Mouse (Mus musculus) gastrocnemius, adult 8-10 months (tissue): Measurements from ENCODE around the gene Mta1. TPM values are rescaled to one million over a fixed set of nuclear protein-coding genes. Genes with fewer than 3 reads are reported as not detected.

Source experiments
- DNase-seq, 2 experiments: peaks; one replicate each; pipeline ENCODE4 v3.0.0; 2022; ENCODE audit warnings: low spot score in 2 of 2
- total RNA-seq, 4 experiments: library from RNA; stranded (reverse); gene quantifications; 2 replicates each; pipeline ENCODE4 v1.2.4; 2022

The Mta1 gene
- total RNA-seq, 4 experiments from 2014 or later = 38.7 to 43.3 (median 41.8) TPM

DNA sequence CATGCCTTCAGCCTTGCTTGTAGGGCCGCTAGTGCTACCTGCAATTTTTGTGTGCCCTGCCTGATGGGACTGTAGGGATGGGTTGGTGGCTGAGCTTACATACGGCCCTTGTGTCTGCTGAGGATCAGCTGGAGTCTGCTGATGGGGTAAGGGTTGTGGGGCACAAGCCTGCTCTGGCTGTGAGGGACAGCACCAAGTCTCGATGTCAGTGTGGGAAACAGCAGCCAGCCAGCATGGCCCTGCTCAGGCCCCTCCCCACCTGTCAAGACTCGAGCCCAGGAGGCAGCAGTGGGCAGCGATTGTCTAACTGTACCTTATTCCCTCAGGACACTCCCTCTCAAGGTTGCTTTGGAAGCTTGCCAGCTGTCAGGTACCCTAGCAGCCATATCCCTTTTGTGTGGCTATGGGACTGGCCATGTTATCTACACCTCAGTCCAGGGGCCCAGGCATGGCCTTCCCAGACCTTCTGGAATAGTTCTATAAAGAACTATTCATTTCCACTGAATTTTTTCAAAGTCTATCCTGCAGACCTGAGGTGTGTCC lies 35.9 kb downstream of the Mta1 start:
- no peak for DNase-seq

- DNase-seq = no peak
Observed at GRCm38 (mm10) chr12:113134502-113134901, 36.4 kb downstream of the Mta1 start.

GRCm38 (mm10) chr12:113135401-113135800 lies 37.3 kb downstream of the Mta1 start:
- DNase-seq = no peak

- DNase-seq = no peak
Observed at GRCm38 (mm10) chr12:113136492-113137020, 38.5 kb downstream of the Mta1 start.

DNA sequence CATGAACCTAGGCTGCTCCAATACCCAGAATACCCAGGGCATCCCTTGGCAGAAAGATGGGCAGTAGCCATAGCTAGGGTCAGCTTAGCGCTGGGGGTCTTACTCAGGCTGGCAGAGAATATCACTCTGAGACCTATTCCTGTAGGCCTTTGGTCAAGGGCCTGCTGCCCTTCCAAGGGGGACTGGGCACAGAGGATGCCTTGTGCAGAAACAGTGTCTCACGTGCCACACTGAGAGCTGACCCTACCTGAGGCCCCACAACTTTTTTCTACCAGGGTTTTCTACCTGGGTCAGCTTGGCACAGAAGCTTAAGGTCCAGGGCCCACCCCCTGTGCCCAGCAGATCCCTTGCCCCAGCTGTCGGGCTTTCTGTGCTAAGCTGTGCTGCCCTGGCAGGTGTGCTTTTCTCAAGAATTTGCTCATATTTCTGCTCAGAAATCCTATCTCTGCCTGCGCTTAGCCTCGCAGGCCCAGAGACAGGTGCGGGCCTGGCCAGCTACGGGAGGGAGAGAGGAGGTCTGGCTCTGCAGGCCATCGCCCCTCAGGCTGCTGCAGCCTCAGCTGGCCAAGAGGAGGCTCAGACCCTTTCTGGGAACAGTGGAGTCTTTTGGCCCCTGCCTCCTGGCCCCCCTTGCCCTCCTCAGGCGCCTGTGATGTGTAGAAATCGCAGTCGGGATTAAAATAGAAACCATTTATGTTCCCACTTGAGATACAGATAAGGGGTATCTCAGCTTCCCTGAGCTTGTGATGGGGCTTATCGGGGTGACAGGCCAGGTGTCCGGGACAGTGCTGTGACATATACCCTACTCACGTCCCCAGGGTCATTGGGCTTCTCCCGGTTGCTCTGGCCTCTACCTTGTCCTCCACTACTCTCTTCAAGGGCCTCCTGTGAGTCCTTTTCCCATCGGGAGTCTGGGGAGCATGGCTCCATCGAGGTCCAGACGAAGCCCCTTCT lies 39.5 kb downstream of the Mta1 start:
- no peak for DNase-seq

DNA sequence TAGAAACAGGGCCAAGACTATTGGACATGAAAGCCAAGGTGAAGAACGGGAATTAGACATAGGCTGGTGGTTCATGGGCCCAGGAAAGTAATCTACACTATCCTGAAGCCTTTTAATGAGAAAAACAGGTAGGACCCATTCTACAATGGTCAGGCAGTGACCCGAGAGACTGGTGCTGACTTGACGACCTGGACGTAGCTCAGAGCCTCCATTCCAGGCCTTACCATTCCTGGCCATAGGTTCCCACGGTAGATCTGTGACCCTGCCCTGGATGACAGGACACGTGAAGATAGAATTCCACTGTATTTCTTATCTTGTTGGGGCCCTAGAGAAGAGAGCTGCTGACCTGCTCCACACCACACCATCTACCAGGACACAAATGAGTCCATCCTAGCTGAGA lies 40.2 kb downstream of the Mta1 start:
- DNase-seq = no peak

- no peak for DNase-seq
Observed at GRCm38 (mm10) chr12:113138901-113139864, 41.1 kb downstream of the Mta1 start.

DNA sequence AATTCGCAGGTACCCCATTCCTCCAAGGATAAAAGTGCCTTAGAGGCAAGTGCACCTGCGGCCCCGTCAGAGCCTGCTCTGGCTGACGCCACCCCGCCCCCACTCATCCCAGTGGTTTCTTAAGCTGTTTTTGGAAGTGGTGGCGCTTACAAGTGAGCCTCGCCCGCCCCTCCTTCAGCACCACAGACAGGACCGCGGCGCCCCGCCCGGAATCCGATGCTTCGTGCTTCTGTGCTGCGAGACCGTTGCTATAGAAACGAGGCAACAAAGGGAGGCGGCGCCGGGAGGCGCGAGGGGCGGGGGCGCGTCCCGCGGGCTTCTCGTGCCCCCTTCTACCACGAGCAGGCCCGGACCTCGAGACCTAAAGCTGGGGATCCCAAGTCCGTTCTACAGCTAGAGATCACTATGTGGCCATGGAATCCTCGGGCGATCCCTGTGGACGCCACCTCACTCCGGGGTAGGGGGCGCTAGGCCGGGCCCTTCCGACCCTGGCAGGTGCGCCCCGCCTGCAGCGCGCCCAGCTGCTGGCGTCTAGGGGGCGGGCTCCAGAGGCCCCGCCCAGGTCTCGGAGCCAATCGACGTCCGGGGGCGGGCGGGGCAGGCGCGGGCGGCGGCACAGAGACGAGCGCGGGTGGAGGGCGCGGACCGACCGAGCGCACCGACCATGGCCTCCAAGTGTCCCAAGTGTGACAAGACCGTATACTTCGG lies 42.0 kb downstream of the Mta1 start, which contains the start of gene Crip2:
Crip2 (plus strand) TSS at position 329 of the 708 bp plus-strand sequence.
- DNase-seq = peak; percentile 85 to 89

GRCm38 (mm10) chr12:113140616-113141411 lies 42.7 kb downstream of the Mta1 start:
- no peak for DNase-seq

- DNase-seq = no peak
Observed at GRCm38 (mm10) chr12:113141531-113141973, 43.5 kb downstream of the Mta1 start.

DNA sequence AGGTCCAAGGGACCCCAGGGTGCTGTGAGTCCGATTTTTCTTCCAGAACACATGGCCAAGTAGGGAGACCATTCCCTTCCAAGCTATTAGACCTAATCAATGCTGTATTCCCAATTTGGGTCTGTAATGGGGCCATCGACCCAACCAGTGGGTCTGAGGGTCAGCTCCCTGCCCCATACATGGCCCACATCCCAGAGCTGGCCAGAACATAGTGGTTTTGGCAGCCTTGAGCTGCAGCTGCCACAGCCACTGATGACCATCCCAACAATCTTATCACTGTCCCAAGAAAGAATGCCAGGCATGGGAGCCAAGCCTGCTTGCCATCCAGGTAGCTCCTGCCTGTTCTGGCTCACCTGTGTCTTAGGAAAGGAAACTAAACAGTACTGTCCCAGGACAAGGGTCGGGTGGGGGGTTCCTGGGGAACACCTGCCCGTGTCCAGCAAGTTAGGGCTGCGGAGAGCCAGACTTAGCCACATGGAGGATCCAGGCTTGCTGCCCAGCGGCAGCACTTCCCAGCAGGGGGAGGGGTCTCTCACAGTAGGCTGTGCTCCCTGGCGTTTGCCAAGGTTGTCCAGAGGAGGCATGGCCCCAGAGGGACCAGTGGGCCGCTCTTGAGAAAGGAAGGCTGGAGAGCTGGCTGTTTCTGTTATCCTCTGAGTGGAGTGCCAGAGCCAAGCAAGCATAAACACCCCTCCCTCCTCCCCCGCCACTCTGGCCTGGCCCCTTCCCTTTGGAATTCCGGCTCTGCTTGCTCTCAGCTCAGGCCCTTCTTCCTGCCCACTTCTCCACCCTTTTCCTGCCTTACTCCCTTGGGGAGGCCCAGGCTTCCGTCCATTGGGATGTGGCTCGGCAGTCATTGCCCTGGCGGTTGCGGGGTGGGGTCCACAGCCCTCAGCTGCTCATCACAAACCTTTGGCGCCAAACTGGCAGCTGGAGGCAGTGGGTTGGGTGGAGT lies 44.2 kb downstream of the Mta1 start:
- DNase-seq = peak; percentile 69 to 80

DNA sequence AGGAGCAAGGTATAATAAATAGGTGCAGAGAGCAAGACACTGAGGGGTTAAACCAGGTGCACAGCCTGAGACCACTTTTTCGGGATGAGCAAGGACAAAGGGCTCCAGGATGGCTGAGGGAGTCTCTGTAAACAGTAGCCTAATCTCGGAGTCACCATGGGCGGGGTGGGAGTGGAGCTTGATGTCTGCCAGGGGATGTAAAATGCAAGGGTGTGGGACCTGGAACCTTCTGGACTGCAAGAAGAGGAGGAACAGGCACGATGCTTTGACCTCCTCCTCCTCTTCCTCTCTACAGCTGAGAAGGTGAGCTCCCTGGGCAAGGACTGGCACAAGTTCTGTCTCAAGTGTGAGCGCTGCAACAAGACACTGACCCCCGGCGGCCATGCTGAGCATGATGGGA lies 45.1 kb downstream of the Mta1 start:
- no peak for DNase-seq

GRCm38 (mm10) chr12:113144001-113144756 lies 46.1 kb downstream of the Mta1 start:
- DNase-seq = no peak

GRCm38 (mm10) chr12:113144886-113145285 lies 46.8 kb downstream of the Mta1 start:
- no peak for DNase-seq

- no peak for DNase-seq
Observed at GRCm38 (mm10) chr12:113145591-113145990, 47.5 kb downstream of the Mta1 start.

DNA sequence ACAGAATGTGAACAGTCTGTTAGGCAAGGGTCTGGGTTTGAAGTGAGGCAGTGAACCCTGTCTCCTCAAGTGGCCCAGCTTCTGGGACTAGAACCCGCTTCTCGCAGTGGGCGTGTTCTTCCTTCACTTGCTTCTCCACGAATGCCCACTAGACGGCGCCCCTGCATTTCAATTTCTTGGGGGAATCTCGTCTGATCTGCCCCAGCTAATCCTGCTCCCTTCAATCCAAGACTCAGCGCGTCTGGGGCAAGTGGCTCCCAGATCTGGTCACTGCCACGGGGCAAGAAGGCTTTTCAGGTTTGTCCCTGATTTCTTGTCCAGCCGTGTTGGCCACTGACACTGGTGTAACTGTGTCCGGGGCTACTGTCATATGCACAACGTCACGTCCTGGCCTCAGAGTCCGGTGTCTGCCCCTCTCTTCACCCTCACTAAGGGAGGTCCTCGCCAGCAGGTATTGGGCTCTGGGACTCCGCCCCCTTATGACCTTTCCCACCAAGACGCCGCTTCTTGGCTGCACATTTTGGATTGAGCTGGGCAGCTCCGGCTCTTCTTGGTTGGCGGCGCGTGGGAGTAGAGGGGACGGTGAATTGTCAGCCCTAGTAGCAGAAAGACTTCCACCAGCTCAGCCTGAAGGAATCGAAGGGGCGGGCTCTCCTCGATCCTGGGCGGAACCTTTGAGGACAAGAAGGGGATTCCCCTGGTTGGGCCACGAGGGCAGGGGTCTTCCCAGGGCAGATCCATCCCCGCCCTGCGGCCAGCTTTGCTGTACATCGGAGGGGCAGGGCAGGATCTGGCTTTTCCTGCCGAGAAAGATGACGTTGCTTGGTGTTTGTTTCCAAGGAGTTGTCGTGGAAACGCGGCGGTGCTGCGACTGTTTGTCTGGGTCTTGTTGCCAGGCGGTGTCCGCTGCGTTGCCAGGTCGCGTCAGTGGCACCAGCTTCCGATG lies 48.3 kb downstream of the Mta1 start, which contains the start of gene Crip1:
Crip1 (plus strand) TSS at position 205 of the 946 bp plus-strand sequence.
- peak; percentile 75 to 78 for DNase-seq
